Mouse (Mus musculus): ENCODE measurements at regions not wholly inside any gene's neighbourhood (a gene's known extent, or its start where the extent isn't known, plus 50 kb on each side); places are given as distances from the start of the nearest gene placed in this dataset.

GRCm38 (mm10) chr6:94957172-94957668, 159.8 kb upstream of the Kbtbd8 start:
- no peak for DNase-seq (ENCODE audit: extremely low spot score)

GRCm38 (mm10) chr6:94954580-94954979, 162.5 kb upstream of the Kbtbd8 start:
- no peak for DNase-seq (ENCODE audit: extremely low spot score)

GRCm38 (mm10) chr6:94953658-94954057, 163.4 kb upstream of the Kbtbd8 start:
- DNase-seq (ENCODE audit: extremely low spot score), result no peak

- DNase-seq (ENCODE audit: extremely low spot score), result no peak
These were observed 164.9 kb upstream of the Kbtbd8 start for GRCm38 (mm10) chr6:94951971-94952768.

GRCm38 (mm10) chr6:94950944-94951343, 166.1 kb upstream of the Kbtbd8 start:
- no peak for DNase-seq (ENCODE audit: extremely low spot score)

- DNase-seq (ENCODE audit: extremely low spot score), result no peak
These were observed 166.7 kb upstream of the Kbtbd8 start for GRCm38 (mm10) chr6:94950319-94950718.

- no peak for DNase-seq (ENCODE audit: extremely low spot score)
These were observed 170.6 kb upstream of the Kbtbd8 start for GRCm38 (mm10) chr6:94946352-94946900.

- DNase-seq (ENCODE audit: extremely low spot score), result no peak
These were observed 171.3 kb upstream of the Kbtbd8 start for GRCm38 (mm10) chr6:94945715-94946114.

- DNase-seq (ENCODE audit: extremely low spot score), result no peak
These were observed 172.8 kb upstream of the Kbtbd8 start for GRCm38 (mm10) chr6:94944196-94944595.

GRCm38 (mm10) chr6:94938949-94939348, 178.1 kb upstream of the Kbtbd8 start:
- no peak for DNase-seq (ENCODE audit: extremely low spot score)

GRCm38 (mm10) chr6:94936206-94936605, 180.8 kb upstream of the Kbtbd8 start:
- DNase-seq (ENCODE audit: extremely low spot score), result no peak

- DNase-seq (ENCODE audit: extremely low spot score), result no peak
These were observed 181.3 kb upstream of the Kbtbd8 start for GRCm38 (mm10) chr6:94935706-94936105.

GRCm38 (mm10) chr6:94927811-94928210, 189.2 kb upstream of the Kbtbd8 start:
- DNase-seq (ENCODE audit: extremely low spot score), result no peak

- no peak for DNase-seq (ENCODE audit: extremely low spot score)
These were observed 190.3 kb upstream of the Kbtbd8 start for GRCm38 (mm10) chr6:94926652-94927211.

- no peak for DNase-seq (ENCODE audit: extremely low spot score)
These were observed 191.6 kb upstream of the Kbtbd8 start for GRCm38 (mm10) chr6:94925408-94925807.

GRCm38 (mm10) chr6:94924338-94925039, 192.6 kb upstream of the Kbtbd8 start:
- no peak for DNase-seq (ENCODE audit: extremely low spot score)

- DNase-seq (ENCODE audit: extremely low spot score), result no peak
These were observed 195.3 kb upstream of the Kbtbd8 start for GRCm38 (mm10) chr6:94921741-94922140.

- no peak for DNase-seq (ENCODE audit: extremely low spot score)
These were observed 196.3 kb upstream of the Kbtbd8 start for GRCm38 (mm10) chr6:94920770-94921169.

- no peak for DNase-seq (ENCODE audit: extremely low spot score)
These were observed 197.8 kb upstream of the Kbtbd8 start for GRCm38 (mm10) chr6:94919194-94919743.

- DNase-seq (ENCODE audit: extremely low spot score), result no peak
These were observed 201.0 kb upstream of the Kbtbd8 start for GRCm38 (mm10) chr6:94915842-94916620.

GRCm38 (mm10) chr6:94911836-94912235, 205.2 kb upstream of the Kbtbd8 start:
- no peak for DNase-seq (ENCODE audit: extremely low spot score)

Data from embryo, embryonic 9.5 days (tissue).